Mouse (Mus musculus) forebrain, embryonic 15.5 days (tissue): ENCODE results near the gene Cradd. TPM values are rescaled to one million over a fixed set of nuclear protein-coding genes. Genes with fewer than 3 reads are reported as not detected.
A peak's percentile ranks its signal among the peaks of the same experiment; 100 is the strongest.

Experiments used
- ATAC-seq: fragments of 200-750 bp; cut with Nextera tagmentation; replicated peaks from 2 replicates; pipeline ENCODE4 v1.8.0; 2017; ENCODE audit warnings: mild to moderate bottlenecking, moderate TSS enrichment, moderate library complexity
- H3K27ac ChIP-seq: fragments of 300-500 bp; sonication (generic); replicated peaks from 2 replicates; pipeline ENCODE4 v1.5.1; 2015; ENCODE audit warnings: mild to moderate bottlenecking, inconsistent platforms
- H3K27me3 ChIP-seq: fragments of 300-500 bp; sonication (generic); 2 replicates; pipeline ENCODE4 v1.6.1; 2015; ENCODE audit warnings: inconsistent platforms
- H3K36me3 ChIP-seq: fragments of 300-500 bp; sonication (generic); 2 replicates; pipeline ENCODE4 v1.6.1; 2015; ENCODE audit warnings: mild to moderate bottlenecking, inconsistent platforms
- H3K4me1 ChIP-seq: fragments of 300-500 bp; sonication (generic); 2 replicates; pipeline ENCODE4 v1.6.1; 2015; ENCODE audit warnings: inconsistent platforms
- H3K4me2 ChIP-seq: fragments of 300-500 bp; sonication (generic); replicated peaks from 2 replicates; pipeline ENCODE4 v1.6.1; 2015; ENCODE audit warnings: mild to moderate bottlenecking, inconsistent platforms
- H3K4me3 ChIP-seq: fragments of 300-500 bp; sonication (generic); 2 replicates; pipeline ENCODE4 v1.5.1; 2015; ENCODE audit warnings: mild to moderate bottlenecking, inconsistent platforms
- H3K9ac ChIP-seq: fragments of 300-500 bp; sonication (generic); replicated peaks from 2 replicates; pipeline ENCODE4 v1.6.1; 2015; ENCODE audit warnings: mild to moderate bottlenecking, inconsistent platforms
- H3K9me3 ChIP-seq: fragments of 300-500 bp; sonication (generic); 2 replicates; pipeline ENCODE4 v1.6.1; 2016; ENCODE audit warnings: inconsistent platforms
- WGBS: fragments of 180-500 bp; shearing (Covaris S2); methylation state at CpG from one replicate; pipeline ENCODE4 v1.1.7; 2015; ENCODE audit warnings: mixed read lengths; 5-methylcytosine and 5-hydroxymethylcytosine counted together
- polyA plus RNA-seq: library from polyadenylated mRNA; unstranded; fragments of >200 nt; fragmentation: Nextera tagmentation; extraction: Ambion mirVana; gene quantifications from 2 replicates; pipeline ENCODE4 v1.2.1, GENCODE M21; 2015

The Cradd gene
- polyA plus RNA-seq, 1 experiment from 2014 or later, result 10.1 TPM

GRCm38 (mm10) chr10:95281466-95281990, 42.4 kb downstream of the Cradd start:
- Histone ChIP-seq H3K36me3 (no peaks in the 10 kb centered on the region), H3K9me3 (no peaks in the 10 kb centered on the region), H3K27ac (no peak overlapping the region), H3K4me1 (peaks cover 8% of the 10 kb centered on the region), H3K4me3 (no peak overlapping the region), H3K4me2 (no peak overlapping the region), H3K9ac (no peak overlapping the region), H3K27me3 (no peaks in the 10 kb centered on the region)
- 80% methylated on average over 6 of the region's 6 CpGs for WGBS
- ATAC-seq, result no peak

- no peak overlapping the region for H3K9ac ChIP-seq
- H3K4me3 ChIP-seq, result no peak overlapping the region
- no peaks in the 10 kb centered on the region for H3K36me3 ChIP-seq
- H3K9me3 ChIP-seq, result no peaks in the 10 kb centered on the region
- no peak overlapping the region for H3K27ac ChIP-seq
- 77% methylated on average over 3 of the region's 3 CpGs for WGBS
- H3K4me1 ChIP-seq, result peaks cover 8% of the 10 kb centered on the region
- no peaks in the 10 kb centered on the region for H3K27me3 ChIP-seq
- H3K4me2 ChIP-seq, result no peak overlapping the region
- no peak for ATAC-seq
Measured at GRCm38 (mm10) chr10:95280327-95280726, 43.6 kb downstream of the Cradd start.

- Histone ChIP-seq H3K4me2 (no peak overlapping the region), H3K27ac (no peak overlapping the region), H3K9ac (no peak overlapping the region), H3K9me3 (no peaks in the 10 kb centered on the region), H3K4me3 (no peak overlapping the region), H3K4me1 (peaks cover 8% of the 10 kb centered on the region), H3K27me3 (no peaks in the 10 kb centered on the region), H3K36me3 (no peaks in the 10 kb centered on the region)
- 84% methylated on average over 1 of the region's 1 CpGs for WGBS
- ATAC-seq, result no peak
Measured at GRCm38 (mm10) chr10:95279459-95279858, 44.5 kb downstream of the Cradd start.

GRCm38 (mm10) chr10:95278085-95278484, 45.8 kb downstream of the Cradd start:
- 84% methylated on average over 11 of the region's 11 CpGs for whole genome bisulfite sequencing
- H3K4me3 ChIP-seq, result no peak overlapping the region
- no peak overlapping the region for H3K4me2 ChIP-seq
- no peaks in the 10 kb centered on the region for H3K27me3 ChIP-seq
- no peak overlapping the region for H3K27ac ChIP-seq
- no peak for ATAC-seq
- no peaks in the 10 kb centered on the region for H3K9me3 ChIP-seq
- H3K4me1 ChIP-seq, result peaks cover 8% of the 10 kb centered on the region
- H3K36me3 ChIP-seq, result no peaks in the 10 kb centered on the region
- no peak overlapping the region for H3K9ac ChIP-seq

GRCm38 (mm10) chr10:95275488-95275887, 48.4 kb downstream of the Cradd start:
- 91% methylated on average over 9 of the region's 9 CpGs for WGBS
- no peak for ATAC-seq
- Histone ChIP-seq H3K4me1 (peaks cover 4% of the 10 kb centered on the region), H3K9me3 (no peaks in the 10 kb centered on the region), H3K27me3 (no peaks in the 10 kb centered on the region), H3K36me3 (no peaks in the 10 kb centered on the region), H3K4me3 (no peak overlapping the region), H3K4me2 (no peak overlapping the region), H3K27ac (no peak overlapping the region), H3K9ac (no peak overlapping the region)

- H3K27ac ChIP-seq, result no peak overlapping the region
- H3K27me3 ChIP-seq, result no peaks in the 10 kb centered on the region
- no peaks in the 10 kb centered on the region for H3K4me1 ChIP-seq
- no peak overlapping the region for H3K4me2 ChIP-seq
- H3K4me3 ChIP-seq, result no peak overlapping the region
- ATAC-seq, result no peak
- H3K36me3 ChIP-seq, result no peaks in the 10 kb centered on the region
- no peak overlapping the region for H3K9ac ChIP-seq
- WGBS, result 90% methylated on average over 13 of the region's 13 CpGs
- H3K9me3 ChIP-seq, result no peaks in the 10 kb centered on the region
Measured at GRCm38 (mm10) chr10:95273226-95273625, 50.7 kb downstream of the Cradd start.

GRCm38 (mm10) chr10:95269151-95269550, 54.8 kb downstream of the Cradd start:
- Histone ChIP-seq H3K27ac (no peak overlapping the region), H3K9ac (no peak overlapping the region), H3K27me3 (peaks cover 8% of the 10 kb centered on the region; the same call in 1 of the 2 replicates), H3K4me2 (no peak overlapping the region), H3K9me3 (no peaks in the 10 kb centered on the region), H3K36me3 (no peaks in the 10 kb centered on the region), H3K4me3 (no peak overlapping the region), H3K4me1 (peaks cover 18% of the 10 kb centered on the region)
- no peak for ATAC-seq
- WGBS, result 89% methylated on average over 7 of the region's 7 CpGs

- H3K27ac ChIP-seq, result no peak overlapping the region; the same call in 1 of the 2 replicates
- no peak overlapping the region for H3K9ac ChIP-seq
- no peaks in the 10 kb centered on the region for H3K9me3 ChIP-seq
- H3K4me3 ChIP-seq, result no peak overlapping the region
- peaks cover 18% of the 10 kb centered on the region for H3K4me1 ChIP-seq
- H3K4me2 ChIP-seq, result no peak overlapping the region
- peaks cover 10% of the 10 kb centered on the region; the same call in 1 of the 2 replicates for H3K27me3 ChIP-seq
- ATAC-seq, result no peak
- WGBS, result 76% methylated on average over 5 of the region's 5 CpGs
- no peaks in the 10 kb centered on the region for H3K36me3 ChIP-seq
Measured at GRCm38 (mm10) chr10:95268366-95268765, 55.6 kb downstream of the Cradd start.

GRCm38 (mm10) chr10:95266983-95267382, 57.0 kb downstream of the Cradd start:
- WGBS, result 22% methylated on average over 5 of the region's 5 CpGs
- ATAC-seq, result no peak
- Histone ChIP-seq H3K36me3 (no peaks in the 10 kb centered on the region), H3K27ac (no peak overlapping the region), H3K9ac (no peak overlapping the region), H3K4me2 (no peak overlapping the region), H3K4me3 (no peak overlapping the region), H3K4me1 (peaks cover 18% of the 10 kb centered on the region), H3K27me3 (peaks cover 14% of the 10 kb centered on the region), H3K9me3 (no peaks in the 10 kb centered on the region)

GRCm38 (mm10) chr10:95266041-95266762, 57.7 kb downstream of the Cradd start:
- H3K4me1 ChIP-seq, result peaks cover 18% of the 10 kb centered on the region
- no peak overlapping the region; the same call in 1 of the 2 replicates for H3K4me2 ChIP-seq
- H3K4me3 ChIP-seq, result no peak overlapping the region
- no peak overlapping the region for H3K9ac ChIP-seq
- H3K27ac ChIP-seq, result no peak overlapping the region
- H3K36me3 ChIP-seq, result no peaks in the 10 kb centered on the region
- WGBS, result 47% methylated on average over 10 of the region's 10 CpGs
- H3K27me3 ChIP-seq, result peaks cover 14% of the 10 kb centered on the region
- no peak for ATAC-seq
- H3K9me3 ChIP-seq, result no peaks in the 10 kb centered on the region

- Histone ChIP-seq H3K27me3 (peaks cover 14% of the 10 kb centered on the region), H3K4me1 (peaks cover 18% of the 10 kb centered on the region), H3K4me2 (no peak overlapping the region), H3K4me3 (no peak overlapping the region), H3K36me3 (no peaks in the 10 kb centered on the region), H3K27ac (no peak overlapping the region), H3K9me3 (no peaks in the 10 kb centered on the region), H3K9ac (no peak overlapping the region)
- no peak for ATAC-seq
- WGBS, result 67% methylated on average over 4 of the region's 4 CpGs
Measured at GRCm38 (mm10) chr10:95265576-95265975, 58.4 kb downstream of the Cradd start.

- WGBS, result 8% methylated on average over 37 of the region's 37 CpGs
- Histone ChIP-seq H3K9ac (peak overlapping the region; percentile 43), H3K27me3 (peaks cover 14% of the 10 kb centered on the region), H3K4me3 (peak overlapping the region; percentile 40), H3K27ac (no peak overlapping the region; the same call in 1 of the 2 replicates), H3K36me3 (no peaks in the 10 kb centered on the region), H3K9me3 (no peaks in the 10 kb centered on the region), H3K4me2 (peak overlapping the region; percentile 79), H3K4me1 (peaks cover 18% of the 10 kb centered on the region)
- peak; percentile 49 for ATAC-seq
Measured at GRCm38 (mm10) chr10:95264485-95265321, 59.2 kb downstream of the Cradd start.
